Mouse (Mus musculus) spleen, adult 2 months (tissue): ENCODE measurements around the gene Clybl.

Experiments
- CTCF ChIP-seq: fragments of 200-500 bp; IDR thresholded peaks from 2 replicates; pipeline ENCODE4 v1.5.1; 2011; ENCODE audit warnings: mild to moderate bottlenecking, inconsistent platforms; ENCODE audit not compliant: insufficient read depth, insufficient read length, insufficient replicate concordance; ENCODE audit errors: extremely low read depth
- POLR2A ChIP-seq: fragments of 200-500 bp; IDR thresholded peaks from 2 replicates; pipeline ENCODE4 v1.6.1; 2011; ENCODE audit warnings: low read depth, low read length, inconsistent platforms

DNA sequence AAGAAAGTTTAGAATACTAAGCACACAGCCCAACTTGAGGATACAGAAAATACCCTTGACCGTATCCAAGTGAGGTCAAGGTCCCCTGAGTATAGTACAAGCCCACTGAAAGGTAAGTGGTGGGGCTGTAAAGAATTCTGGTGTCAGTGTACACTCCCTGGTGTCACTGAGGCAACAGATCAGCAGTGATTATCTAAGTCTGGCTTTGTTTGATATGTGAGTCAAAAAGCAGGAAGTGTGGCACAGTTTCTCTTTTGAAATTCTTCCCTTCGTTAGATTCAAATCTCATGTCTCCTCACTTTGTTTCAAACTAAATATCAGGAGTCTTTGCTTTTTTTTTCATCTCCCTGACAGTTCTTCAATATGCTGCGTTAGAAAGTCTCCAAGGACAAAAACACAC is 251.1 kb downstream of the Clybl start:
- TF ChIP-seq CTCF (no peak), POLR2A (no peak)
